Mouse (Mus musculus) MEL (cell line): ENCODE measurements around the gene Fam169a. TPM values are rescaled to one million over a fixed set of nuclear protein-coding genes. Genes with fewer than 3 reads are reported as not detected.

Experiments used
- DNase-seq: peaks from one replicate; pipeline ENCODE4 v3.0.0; 2011; ENCODE audit warnings: low read depth, low spot score
- H3K27ac ChIP-seq: 2 replicates; pipeline ENCODE4 v1.5.1; 2012; ENCODE audit warnings: low read depth, mild to moderate bottlenecking, control low read depth, low read length, moderate library complexity; ENCODE audit not compliant: control insufficient read depth
- H3K27me3 ChIP-seq, 2 experiments: fragments of 150-350 bp in 1 of 2; sonication (generic) in 1 of 2; 2 replicates each; pipeline ENCODE4 v1.6.1; 2012; ENCODE audit warnings: low read length in 2 of 2, mild to moderate bottlenecking in 2 of 2, improper control_type of control experiment in 1 of 2, moderate library complexity in 1 of 2; ENCODE audit not compliant: insufficient read depth in 2 of 2, control insufficient read depth in 1 of 2
- H3K36me3 ChIP-seq, 2 experiments: 2 replicates each; pipeline ENCODE4 v1.6.1; 2012 to 2014; ENCODE audit warnings: low read length in 2 of 2, improper control_type of control experiment in 1 of 2, inconsistent platforms in 1 of 2, mild to moderate bottlenecking in 1 of 2; ENCODE audit not compliant: insufficient read depth in 2 of 2, control insufficient read depth in 1 of 2
- H3K4me1 ChIP-seq, 2 experiments: fragments of 150-350 bp in 1 of 2; sonication (generic) in 1 of 2; 2 replicates each; pipeline ENCODE4 v1.6.1; 2012; ENCODE audit warnings: low read length in 2 of 2, improper control_type of control experiment in 1 of 2, mild to moderate bottlenecking in 1 of 2; ENCODE audit not compliant: insufficient read depth in 2 of 2, control insufficient read depth in 1 of 2
- H3K4me3 ChIP-seq, 2 experiments: fragments of 150-350 bp in 1 of 2; sonication (generic) in 1 of 2; 2 replicates each; pipeline ENCODE4 v1.5.1; 2012; ENCODE audit warnings: low read depth in 2 of 2, low read length in 2 of 2, mild to moderate bottlenecking in 2 of 2, moderate library complexity in 2 of 2, control low read depth in 1 of 2, improper control_type of control experiment in 1 of 2; ENCODE audit not compliant: control insufficient read depth in 1 of 2, insufficient read depth in 1 of 2
- H3K79me2 ChIP-seq: 2 replicates; pipeline ENCODE4 v1.6.1; 2012; ENCODE audit warnings: mild to moderate bottlenecking, low read length, moderate library complexity; ENCODE audit not compliant: control insufficient read depth, poor library complexity, insufficient read depth
- H3K9ac ChIP-seq: 2 replicates; pipeline ENCODE4 v1.6.1; 2012; ENCODE audit warnings: low read depth, mild to moderate bottlenecking, control low read depth, low read length, moderate library complexity; ENCODE audit not compliant: control insufficient read depth, poor library complexity, severe bottlenecking
- H3K9me3 ChIP-seq: fragments of 150-350 bp; sonication (generic); replicated peaks from 2 replicates; pipeline ENCODE4 v1.6.1; 2012; ENCODE audit warnings: mild to moderate bottlenecking, low read length, improper control_type of control experiment, moderate library complexity; ENCODE audit not compliant: insufficient read depth
- BHLHE40 ChIP-seq: IDR thresholded peaks from 2 replicates; pipeline ENCODE4 v1.6.1; 2012; ENCODE audit warnings: low read depth, mild to moderate bottlenecking, inconsistent platforms, low read length, improper control_type of control experiment, borderline replicate concordance
- CHD1 ChIP-seq: IDR thresholded peaks from 2 replicates; pipeline ENCODE4 v1.6.1; 2012; ENCODE audit warnings: low read depth, mild to moderate bottlenecking, inconsistent platforms, low read length, improper control_type of control experiment
- CHD2 ChIP-seq: IDR thresholded peaks from 2 replicates; pipeline ENCODE4 v1.6.1; 2011; ENCODE audit warnings: low read length, improper control_type of control experiment
- CTCF ChIP-seq, 3 experiments: IDR thresholded peaks in 2 of 3; conservative IDR thresholded peaks in 1 of 3; 2 replicates each; pipeline ENCODE4 v1.5.1; 2011 to 2012; ENCODE audit warnings: low read length in 3 of 3, low read depth in 2 of 3, mild to moderate bottlenecking in 2 of 3, improper control_type of control experiment in 1 of 3, inconsistent platforms in 1 of 3, mixed read lengths in 1 of 3, moderate library complexity in 1 of 3; ENCODE audit not compliant: control insufficient read depth in 1 of 3, insufficient read depth in 1 of 3, poor library complexity in 1 of 3, severe bottlenecking in 1 of 3
- ELF1 ChIP-seq: IDR thresholded peaks from 2 replicates; pipeline ENCODE4 v1.6.1; 2014; ENCODE audit warnings: low read depth, mild to moderate bottlenecking, inconsistent platforms, low read length, improper control_type of control experiment, moderate library complexity
- EP300 ChIP-seq, 2 experiments: IDR thresholded peaks; 2 replicates each; pipeline ENCODE4 v1.6.1; 2011; ENCODE audit warnings: improper control_type of control experiment in 2 of 2, low read length in 2 of 2, low read depth in 1 of 2, mild to moderate bottlenecking in 1 of 2
- GATA1 ChIP-seq: IDR thresholded peaks from 2 replicates; pipeline ENCODE4 v1.6.1; 2011; ENCODE audit warnings: low read depth, low read length, improper control_type of control experiment
- JUND ChIP-seq: IDR thresholded peaks from 2 replicates; pipeline ENCODE4 v1.6.1; 2011; ENCODE audit warnings: low read depth, mild to moderate bottlenecking, improper control_type of control experiment, low read length
- MAZ ChIP-seq: IDR thresholded peaks from 2 replicates; pipeline ENCODE4 v1.6.1; 2012; ENCODE audit warnings: low read depth, mild to moderate bottlenecking, inconsistent platforms, low read length, improper control_type of control experiment
- MEF2A ChIP-seq: IDR thresholded peaks from 2 replicates; pipeline ENCODE4 v1.6.1; 2014; ENCODE audit warnings: low read depth, mild to moderate bottlenecking, inconsistent platforms, low read length, improper control_type of control experiment; ENCODE audit not compliant: poor library complexity, insufficient replicate concordance, severe bottlenecking; ENCODE audit errors: extremely low read depth
- MXI1 ChIP-seq: IDR thresholded peaks from 2 replicates; pipeline ENCODE4 v1.6.1; 2011; ENCODE audit warnings: mild to moderate bottlenecking, low read depth, low read length, improper control_type of control experiment
- POLR2A ChIP-seq, 2 experiments: IDR thresholded peaks; 2 replicates each; pipeline ENCODE4 v1.6.1; 2011 to 2012; ENCODE audit warnings: low read length in 2 of 2, mild to moderate bottlenecking in 2 of 2, control low read depth in 1 of 2, improper control_type of control experiment in 1 of 2, low read depth in 1 of 2, moderate library complexity in 1 of 2; ENCODE audit not compliant: control insufficient read depth in 1 of 2, insufficient read depth in 1 of 2, poor library complexity in 1 of 2
- POLR2AphosphoS5 ChIP-seq: IDR thresholded peaks from 2 replicates; pipeline ENCODE4 v1.6.1; 2012; ENCODE audit warnings: low read depth, borderline replicate concordance, mild to moderate bottlenecking, inconsistent platforms, low read length, moderate library complexity, mixed read lengths
- RAD21 ChIP-seq: IDR thresholded peaks from 2 replicates; pipeline ENCODE4 v1.6.1; 2011; ENCODE audit warnings: mild to moderate bottlenecking, low read depth, low read length, improper control_type of control experiment
- RCOR1 ChIP-seq: IDR thresholded peaks from 2 replicates; pipeline ENCODE4 v1.6.1; 2012; ENCODE audit warnings: low read depth, mild to moderate bottlenecking, inconsistent platforms, low read length, improper control_type of control experiment
- SMC3 ChIP-seq: IDR thresholded peaks from 2 replicates; pipeline ENCODE4 v1.6.1; 2011; ENCODE audit warnings: low read depth, low read length, improper control_type of control experiment
- TBP ChIP-seq: IDR thresholded peaks from 2 replicates; pipeline ENCODE4 v1.8.0; 2011; ENCODE audit warnings: low read depth, low read length, improper control_type of control experiment
- TCF12 ChIP-seq: IDR thresholded peaks from 2 replicates; pipeline ENCODE4 v1.6.1; 2014; ENCODE audit warnings: low read depth, mild to moderate bottlenecking, inconsistent platforms, low read length, improper control_type of control experiment, moderate library complexity
- UBTF ChIP-seq: IDR thresholded peaks from 2 replicates; pipeline ENCODE4 v1.6.1; 2012; ENCODE audit warnings: low read depth, mild to moderate bottlenecking, inconsistent platforms, low read length, improper control_type of control experiment, moderate library complexity, borderline replicate concordance; ENCODE audit not compliant: insufficient read depth
- USF1 ChIP-seq: IDR thresholded peaks from 2 replicates; pipeline ENCODE4 v1.6.1; 2014; ENCODE audit warnings: low read depth, mild to moderate bottlenecking, inconsistent platforms, low read length, improper control_type of control experiment, moderate library complexity
- USF2 ChIP-seq, 2 experiments: IDR thresholded peaks; 2 replicates each; pipeline ENCODE4 v1.6.1; 2011 to 2012; ENCODE audit warnings: improper control_type of control experiment in 2 of 2, low read length in 2 of 2, borderline replicate concordance in 1 of 2, inconsistent platforms in 1 of 2, low read depth in 1 of 2, mild to moderate bottlenecking in 1 of 2; ENCODE audit not compliant: insufficient read depth in 1 of 2
- ZC3H11A ChIP-seq: IDR thresholded peaks from 2 replicates; pipeline ENCODE4 v1.6.1; 2012; ENCODE audit warnings: low read depth, mild to moderate bottlenecking, inconsistent platforms, low read length, improper control_type of control experiment
- ZMIZ1 ChIP-seq: IDR thresholded peaks from 2 replicates; pipeline ENCODE4 v1.6.1; 2012; ENCODE audit warnings: low read depth, mild to moderate bottlenecking, inconsistent platforms, low read length, improper control_type of control experiment, moderate library complexity
- polyA plus RNA-seq, 2 experiments: library from polyadenylated mRNA; stranded (reverse) in 1 of 2; unstranded in 1 of 2; fragments of >175 nt in 1 of 2; fragments of >200 nt in 1 of 2; gene quantifications; 2 replicates each; pipeline versions ENCODE4 v1.2.1 to v1.2.4; 2012; ENCODE audit warnings: low replicate concordance in 2 of 2, low read depth in 1 of 2; ENCODE audit not compliant: insufficient read length in 2 of 2, insufficient read depth in 1 of 2, missing spikeins in 1 of 2
- total RNA-seq: library from RNA; depleted of rRNA; stranded (reverse); fragments of 300-350 nt; gene quantifications from 2 replicates; pipeline ENCODE4 v1.2.3, GENCODE M21; 2012

Gene Fam169a
- total and polyA plus RNA-seq, 3 experiments: 0.62 to 0.89 TPM; not detected in 1

DNA sequence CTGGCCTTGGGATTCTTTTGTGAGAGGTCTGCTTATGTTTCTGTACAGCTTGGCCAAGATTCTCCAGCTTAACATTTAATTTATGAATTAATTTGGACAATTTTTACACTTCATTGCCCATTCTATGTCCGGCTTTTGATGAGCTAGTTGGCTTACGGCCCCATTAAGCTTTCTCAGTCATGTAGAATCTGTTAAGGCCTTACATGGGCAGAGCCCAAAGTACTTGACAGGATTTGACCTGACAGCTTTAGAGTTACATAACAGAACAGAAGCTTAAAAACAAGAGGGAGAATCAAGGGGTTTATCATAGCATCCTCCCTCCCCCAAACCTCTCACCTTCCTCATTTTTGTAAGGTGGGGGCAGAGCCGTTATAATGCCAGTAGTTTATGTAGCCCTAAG, 21.1 kb downstream of the Fam169a start:
- H3K27ac ChIP-seq: no peak overlapping the region
- H3K4me3 ChIP-seq: no peak overlapping the region
- H3K4me1 ChIP-seq: no peaks in the 10 kb centered on the region
- no peak for DNase-seq
- H3K9ac ChIP-seq: no peak overlapping the region
- no peaks in the 10 kb centered on the region for H3K9me3 ChIP-seq
- no peaks in the 10 kb centered on the region for H3K79me2 ChIP-seq
- no peaks in the 10 kb centered on the region; a peak in 2 of 4 replicates for H3K27me3 ChIP-seq
- TF ChIP-seq POLR2A (IDR thresholded peaks at IDR 0.05; ENCODE audit: control insufficient read depth in 1 of 2, insufficient read depth in 1 of 2, low read depth in 1 of 2, low read length in 2 of 2, poor library complexity in 1 of 2): no peak
- TF ChIP-seq ELF1: no peak
- no peak for TF ChIP-seq JUND
- no peak for TF ChIP-seq MEF2A
- no peak for TF ChIP-seq TBP
- TF ChIP-seq CTCF (IDR thresholded peaks at IDR 0.05 in 2 of 3, conservative IDR thresholded peaks at IDR 0.05 in 1 of 3; ENCODE audit: control insufficient read depth in 1 of 3, insufficient read depth in 1 of 3, low read depth in 2 of 3, low read length in 3 of 3, poor library complexity in 1 of 3, severe bottlenecking in 1 of 3): no peak
- TF ChIP-seq EP300 (IDR thresholded peaks at IDR 0.05; ENCODE audit: low read depth in 1 of 2, low read length in 2 of 2): no peak
- TF ChIP-seq, all 39 proteins: peak for 0
- no peaks in the 10 kb centered on the region for H3K36me3 ChIP-seq

DNA sequence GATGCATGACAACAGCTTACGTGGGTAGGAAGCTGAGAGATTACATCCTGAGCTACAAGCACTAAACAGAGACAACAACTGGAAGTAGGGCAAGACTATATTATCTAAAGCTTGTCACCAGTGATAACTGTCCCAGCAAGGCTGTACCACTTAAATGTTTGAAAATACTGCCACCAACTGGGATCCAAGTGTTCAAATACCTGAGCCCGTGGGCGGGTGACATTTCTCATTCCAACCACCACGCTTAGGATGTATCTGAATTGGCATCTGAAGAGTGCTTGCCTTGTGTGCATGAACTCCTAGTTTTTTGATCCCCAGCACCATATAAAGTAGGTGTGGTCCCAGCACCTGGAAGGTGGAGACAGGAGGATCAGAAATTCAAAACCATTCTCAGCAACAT, 28.6 kb downstream of the Fam169a start:
- H3K9ac ChIP-seq: no peak overlapping the region
- H3K4me3 ChIP-seq: no peak overlapping the region
- TF ChIP-seq USF1 (no peak), GATA1 (no peak), RAD21 (peak; percentile 18; the same call in 1 of the 2 replicates), TCF12 (no peak), ZMIZ1 (no peak), CTCF (IDR thresholded peaks at IDR 0.05 in 2 of 3, conservative IDR thresholded peaks at IDR 0.05 in 1 of 3; ENCODE audit: control insufficient read depth in 1 of 3, insufficient read depth in 1 of 3, low read depth in 2 of 3, low read length in 3 of 3, poor library complexity in 1 of 3, severe bottlenecking in 1 of 3) (peak in 1 of 3 experiments; percentile 16; a peak in 2 of 6 replicates), RCOR1 (no peak), SMC3 (0 out of 2 replicates have a peak, but pooled peaks have one; percentile 5)
- no peaks in the 10 kb centered on the region; a peak in 2 of 4 replicates for H3K27me3 ChIP-seq
- H3K79me2 ChIP-seq: no peaks in the 10 kb centered on the region
- H3K9me3 ChIP-seq: no peaks in the 10 kb centered on the region
- H3K4me1 ChIP-seq: no peaks in the 10 kb centered on the region
- DNase-seq: peak; percentile 9
- no peaks in the 10 kb centered on the region for H3K36me3 ChIP-seq
- H3K27ac ChIP-seq: no peak overlapping the region

GRCm38 (mm10) chr13:97099187-97099852, 32.2 kb downstream of the Fam169a start, which contains the start of gene Gm6169:
Gene Gm6169, minus strand, starts transcription at chr13:97099237.
- Histone ChIP-seq H3K9ac (no peak within 1 kb of the TSS), H3K4me3 (no peak within 1 kb of the TSS), H3K4me1 (no peaks in the 10 kb centered on the region), H3K27ac (no peak within 1 kb of the TSS), H3K27me3 (peaks cover 0 to 2% of the 10 kb centered on the region in 2 experiments; a peak in 2 of 4 replicates), H3K79me2 (no peaks in the 10 kb centered on the region), H3K9me3 (no peaks in the 10 kb centered on the region), H3K36me3 (no peaks in the 10 kb centered on the region)
- DNase-seq: peak; percentile 67
- TF ChIP-seq BHLHE40: no peak
- TF ChIP-seq MXI1: no peak
- TF ChIP-seq MEF2A: no peak
- TF ChIP-seq ELF1: no peak
- no peak for TF ChIP-seq MAZ
- TF ChIP-seq SMC3: peak; percentile 76
- TF ChIP-seq CTCF (IDR thresholded peaks at IDR 0.05 in 2 of 3, conservative IDR thresholded peaks at IDR 0.05 in 1 of 3; ENCODE audit: control insufficient read depth in 1 of 3, insufficient read depth in 1 of 3, low read depth in 2 of 3, low read length in 3 of 3, poor library complexity in 1 of 3, severe bottlenecking in 1 of 3): peak; percentile 45 to 72 (median 55)
- TF ChIP-seq CHD2: no peak
- TF ChIP-seq ZC3H11A: peak; percentile 36
- TF ChIP-seq POLR2AphosphoS5: no peak
- TF ChIP-seq USF2 (IDR thresholded peaks at IDR 0.05; ENCODE audit: borderline replicate concordance in 1 of 2, insufficient read depth in 1 of 2, low read depth in 1 of 2, low read length in 2 of 2): no peak
- TF ChIP-seq RAD21: peak; percentile 62
- TF ChIP-seq CHD1: no peak
- TF ChIP-seq UBTF: no peak
- TF ChIP-seq JUND: no peak
